ENCODE assay signal across 8 mouse cellular contexts in genomic region chr14:54686522-54687143, GRCm38 (mm10). TPM values are rescaled to one million over a fixed set of nuclear protein-coding genes. Genes with fewer than 3 reads are reported as not detected.
DNase-seq lines count a peak whose midpoint lies in the region; ATAC-seq lines count a peak whose summit lies in the region.

TSS of gene Acin1 (minus strand) at chr14:54686931.

- H3K4me1 ChIP-seq in hindbrain, embryonic 12.5 days: peaks cover 23% of the 10 kb centered on the region

- peaks cover 25% of the 10 kb centered on the region for H3K36me3 ChIP-seq in hindbrain, embryonic 12.5 days

- H3K4me3 ChIP-seq in hindbrain, embryonic 12.5 days: peak within 1 kb of the TSS; percentile 88

- H3K4me2 ChIP-seq in hindbrain, embryonic 12.5 days (replicated peaks): peak within 1 kb of the TSS; percentile 84

- WGBS in hindbrain, embryonic 12.5 days: under 1% methylated on average over 44 of the region's 44 CpGs

- peak within 1 kb of the TSS; percentile 96 for H3K27ac ChIP-seq in hindbrain, embryonic 12.5 days

- H3K9ac ChIP-seq in hindbrain, embryonic 12.5 days: peak within 1 kb of the TSS; percentile 89

- no peaks in the 10 kb centered on the region for H3K27me3 ChIP-seq in hindbrain, embryonic 12.5 days

- peak; percentile 98 for ATAC-seq in hindbrain, embryonic 12.5 days (ENCODE audit: low FRiP score)

- no peaks in the 10 kb centered on the region for H3K9me3 ChIP-seq in hindbrain, embryonic 12.5 days (replicated peaks)

- DNase-seq in NIH3T3 (ENCODE audit: low read depth): peak; percentile 98
- peak; percentile 100 for DNase-seq in cerebellum, postnatal 10 days
- DNase-seq in frontal cortex, postnatal 10 days (ENCODE audit: low spot score in 2 of 2): peak; percentile 100
- DNase-seq in layer of hippocampus, postnatal 14 days (ENCODE audit: low spot score in 2 of 2): peak; percentile 100
- peak; percentile 100 for DNase-seq in lung, postnatal 14 days
- peak; percentile 99 for DNase-seq in retina, adult 2 months (ENCODE audit: low read depth, low spot score)
- DNase-seq in thymus, postnatal 36 days: peak; percentile 100

RNA-seq across cellular contexts. Expression of gene Acin1, which starts in this region (rescaled TPM):
- polyA plus RNA-seq in hindbrain, embryonic 12.5 days (2016; fragmentation: Nextera tagmentation; extraction: Ambion mirVana): 158 and 168 TPM in 2 replicates
- 100 to 1,000 TPM; 210 to 221 TPM for total RNA-seq in layer of hippocampus, postnatal 14 days (2021)

Comparison
In these comparisons a context has a peak if more than half of its experiments do, and no peak if none do; other contexts are left out.
1. Peak in every context shown above with its lines: DNase-seq, ATAC-seq, H3K4me3 ChIP-seq and H3K27ac ChIP-seq.